Mouse (Mus musculus): ENCODE results near the gene Mrgprd.

DNA sequence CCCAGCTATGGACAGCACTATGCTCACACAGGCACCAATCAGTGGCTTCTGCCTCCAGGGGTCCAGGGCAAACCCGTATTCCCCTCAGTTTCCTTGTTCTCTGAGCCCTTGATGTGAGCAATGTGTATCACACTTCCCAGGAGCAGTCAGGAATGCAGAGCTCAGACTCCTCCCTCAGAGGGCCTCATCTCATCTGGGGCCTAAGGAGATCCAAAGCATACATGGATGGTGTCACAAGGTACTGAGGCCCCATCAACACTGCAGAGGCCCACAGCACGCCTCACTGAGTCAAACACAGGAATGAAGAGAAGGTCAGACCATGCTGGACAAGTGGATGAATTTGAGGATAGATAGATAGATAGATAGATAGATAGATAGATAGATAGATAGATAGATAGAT, 21.9 kb upstream of the Mrgprd start:
- TF ChIP-seq USF1 (IDR thresholded peaks at IDR 0.05; ENCODE audit: low read depth) (no peak), POLR2A (IDR thresholded peaks at IDR 0.05; ENCODE audit: insufficient read length, low read depth) (no peak), SRF (IDR thresholded peaks at IDR 0.05; ENCODE audit: control insufficient read depth, insufficient read length, low read depth) (no peak), E2F4 (IDR thresholded peaks at IDR 0.05; ENCODE audit: insufficient read depth) (no peak), TCF12 (IDR thresholded peaks at IDR 0.05; ENCODE audit: insufficient read depth, poor library complexity, severe bottlenecking) (no peak), POLR2AphosphoS2 (IDR thresholded peaks at IDR 0.05; ENCODE audit: insufficient read length, low read depth) (no peak), MAX (IDR thresholded peaks at IDR 0.05; ENCODE audit: low read depth) (no peak), REST (IDR thresholded peaks at IDR 0.05; ENCODE audit: insufficient read depth, insufficient read length) (no peak), MYOG (IDR thresholded peaks at IDR 0.05; ENCODE audit: control insufficient read depth in 1 of 3, insufficient read depth in 1 of 3, insufficient read length in 2 of 3, low read depth in 2 of 3) (no peak)

Data from myocyte (in vitro differentiated cells).